Mouse (Mus musculus) heart, embryonic 14.5 days (tissue): ENCODE measurements around the gene Samd10. TPM values are rescaled to one million over a fixed set of nuclear protein-coding genes. Genes with fewer than 3 reads are reported as not detected.
A peak's percentile ranks its signal among the peaks of the same experiment; 100 is the strongest.

Experiments
- ATAC-seq: fragments of 200-750 bp; cut with Nextera tagmentation; 2 replicates; pipeline ENCODE4 v1.8.0; 2017; ENCODE audit warnings: low read depth, moderate TSS enrichment; ENCODE audit not compliant: insufficient number of reproducible peaks, insufficient read depth, low FRiP score
- H3K27ac ChIP-seq, 2 experiments: fragments of 200-500 bp in 1 of 2; fragments of 300-500 bp in 1 of 2; sonication (generic) in 1 of 2; replicated peaks in 1 of 2; 2 replicates each; pipeline ENCODE4 v1.5.1; 2012 to 2014; ENCODE audit warnings: low read depth in 2 of 2, low read length in 2 of 2, control low read depth in 1 of 2, mild to moderate bottlenecking in 1 of 2, mixed read lengths in 1 of 2; ENCODE audit not compliant: control insufficient read depth in 1 of 2, insufficient read depth in 1 of 2
- H3K27me3 ChIP-seq: fragments of 300-500 bp; sonication (generic); 2 replicates; pipeline ENCODE4 v1.6.1; 2014; ENCODE audit warnings: mild to moderate bottlenecking, low read length, control low read depth; ENCODE audit not compliant: control insufficient read depth, insufficient read depth
- H3K36me3 ChIP-seq: fragments of 300-500 bp; sonication (generic); 2 replicates; pipeline ENCODE4 v1.6.1; 2014; ENCODE audit warnings: mild to moderate bottlenecking, control low read depth, low read length, mixed read lengths; ENCODE audit not compliant: control insufficient read depth, insufficient read depth
- H3K4me1 ChIP-seq, 2 experiments: fragments of 200-500 bp in 1 of 2; fragments of 300-500 bp in 1 of 2; sonication (generic) in 1 of 2; 2 replicates each; pipeline ENCODE4 v1.6.1; 2012 to 2014; ENCODE audit warnings: low read length in 2 of 2, control low read depth in 1 of 2, mixed read lengths in 1 of 2; ENCODE audit not compliant: control insufficient read depth in 2 of 2, insufficient read depth in 2 of 2
- H3K4me2 ChIP-seq: fragments of 300-500 bp; sonication (generic); 2 replicates; pipeline ENCODE4 v1.6.1; 2014; ENCODE audit warnings: mild to moderate bottlenecking, low read length
- H3K4me3 ChIP-seq, 2 experiments: fragments of 200-500 bp in 1 of 2; fragments of 300-500 bp in 1 of 2; sonication (generic) in 1 of 2; 2 replicates each; pipeline ENCODE4 v1.5.1; 2012 to 2014; ENCODE audit warnings: low read length in 2 of 2, mild to moderate bottlenecking in 2 of 2, control low read depth in 1 of 2, low read depth in 1 of 2, moderate library complexity in 1 of 2; ENCODE audit not compliant: control insufficient read depth in 1 of 2, insufficient read depth in 1 of 2
- H3K9ac ChIP-seq: fragments of 300-500 bp; sonication (generic); 2 replicates; pipeline ENCODE4 v1.6.1; 2014; ENCODE audit warnings: mild to moderate bottlenecking, low read length
- H3K9me3 ChIP-seq: fragments of 300-500 bp; sonication (generic); 2 replicates; pipeline ENCODE4 v1.6.1; 2016; ENCODE audit warnings: low read length, control low read depth; ENCODE audit not compliant: control insufficient read depth
- WGBS: fragments of 180-500 bp; shearing (Covaris S2); extraction: QIAGEN DNeasy Blood & Tissue Kit; methylation state at CpG from one replicate; pipeline ENCODE4 v1.1.7; 2014; 5-methylcytosine and 5-hydroxymethylcytosine counted together
- polyA plus RNA-seq: library from polyadenylated mRNA; unstranded; fragments of >200 nt; fragmentation: Nextera tagmentation; extraction: Ambion mirVana; gene quantifications from 2 replicates; pipeline ENCODE4 v1.2.1, GENCODE M21; 2014

The Samd10 gene
- polyA plus RNA-seq = 13.3 and 14.0 TPM in 2 replicates

DNA sequence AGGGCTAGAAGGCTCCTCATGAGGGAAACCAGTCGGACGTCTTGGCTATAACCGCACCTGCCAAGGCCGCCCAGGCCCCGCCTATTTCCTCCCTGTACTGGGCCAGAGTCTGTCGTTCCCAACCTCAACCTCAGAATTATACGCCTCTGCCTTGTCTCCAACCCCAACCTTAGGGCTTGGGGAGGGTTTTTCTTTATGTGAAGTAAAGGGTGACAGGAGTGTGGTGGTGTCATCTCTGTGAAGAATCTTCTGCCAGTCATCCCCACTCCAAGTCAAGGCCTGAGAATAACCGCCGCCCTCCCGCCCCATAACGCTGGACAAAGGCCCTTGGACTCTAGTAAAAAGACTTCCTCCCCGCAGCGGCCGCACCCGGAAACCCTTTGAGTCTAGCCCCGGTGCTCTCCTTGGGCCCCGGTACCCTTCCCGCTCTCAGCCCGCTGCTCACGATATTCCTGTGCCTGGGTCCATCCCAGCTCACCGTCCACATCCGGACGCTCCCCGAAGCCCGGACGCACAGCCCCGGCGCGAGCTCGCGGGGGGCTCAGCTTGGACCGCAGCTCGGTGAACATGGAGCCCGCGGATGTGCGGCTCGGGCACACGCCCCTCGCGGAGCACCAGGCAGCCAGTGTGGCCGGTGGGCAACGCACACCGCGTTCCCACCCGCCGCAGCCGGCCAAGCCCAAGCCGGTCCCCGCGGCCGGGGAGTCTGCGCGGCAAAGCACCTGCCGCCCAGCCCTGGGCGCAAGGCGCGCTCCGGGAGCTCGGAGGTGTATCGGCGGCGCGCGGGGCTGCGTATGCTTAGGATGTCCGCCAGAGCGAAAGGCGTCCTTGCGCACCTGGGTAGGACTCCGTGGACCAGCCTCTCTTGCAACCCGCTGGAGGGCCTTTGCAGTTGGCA is at the start of gene Samd10:
Gene Samd10, minus strand, starts transcription at position 759 of the 898 bp plus-strand sequence.
- H3K9me3 ChIP-seq = no peaks in the 10 kb centered on the region
- H3K9ac ChIP-seq = peak within 1 kb of the TSS; percentile 84
- H3K4me3 ChIP-seq = peak within 1 kb of the TSS; percentile 81 to 84
- H3K4me1 ChIP-seq = peaks cover 4 to 17% of the 10 kb centered on the region in 2 experiments
- WGBS = 4% methylated on average over 71 of the region's 71 CpGs
- H3K36me3 ChIP-seq = no peaks in the 10 kb centered on the region
- H3K27me3 ChIP-seq = no peaks in the 10 kb centered on the region
- peak within 1 kb of the TSS in 1 of 2 experiments; percentile 35; a peak in 2 of 4 replicates for H3K27ac ChIP-seq
- H3K4me2 ChIP-seq = peak within 1 kb of the TSS; percentile 94
- ATAC-seq = peak; percentile 18; the same call in 1 of the 2 replicates

DNA sequence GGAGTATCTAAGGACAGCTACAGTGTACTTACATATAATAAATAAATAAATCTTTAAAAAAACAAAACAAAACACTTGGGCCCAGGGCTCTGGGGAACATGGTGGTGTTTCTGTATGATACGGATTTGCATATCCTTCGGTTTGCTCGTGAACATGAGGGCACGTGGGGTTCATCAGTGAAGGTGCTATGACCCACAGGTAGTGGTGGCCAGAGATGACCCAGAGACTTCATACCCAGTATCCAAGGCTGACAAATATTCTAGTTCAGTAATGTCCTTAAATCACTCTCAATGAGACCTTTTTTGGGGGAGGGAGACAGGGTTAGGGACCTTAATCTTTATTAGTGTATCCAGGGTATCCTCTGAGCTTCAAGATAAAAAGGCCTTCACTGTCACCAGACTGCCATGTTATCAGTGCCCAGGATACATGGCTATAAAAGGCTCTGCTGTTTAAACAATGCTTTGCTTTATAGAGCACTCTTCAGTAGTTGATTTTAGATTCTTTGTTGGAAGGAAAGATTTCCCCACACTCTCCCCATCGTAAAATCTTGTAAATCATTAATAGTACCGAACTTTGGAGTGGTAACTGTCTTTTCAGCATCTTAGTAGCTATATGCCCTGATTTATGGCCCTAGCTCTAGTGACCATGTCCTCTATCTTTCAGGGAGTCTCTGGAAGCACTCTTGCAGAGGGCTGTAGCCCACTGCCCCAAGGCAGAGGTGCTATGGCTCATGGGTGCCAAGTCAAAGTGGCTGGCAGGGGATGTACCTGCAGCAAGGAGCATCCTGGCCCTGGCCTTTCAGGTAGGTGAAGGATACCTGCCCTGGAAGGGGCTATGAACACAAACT is 47.8 kb upstream of the Samd10 start:
- Histone ChIP-seq H3K9me3 (no peaks in the 10 kb centered on the region), H3K4me1 (no peaks in the 10 kb centered on the region), H3K4me3 (no peak overlapping the region), H3K9ac (no peak overlapping the region), H3K27ac (no peak overlapping the region), H3K27me3 (no peaks in the 10 kb centered on the region), H3K36me3 (peaks cover 100% of the 10 kb centered on the region), H3K4me2 (no peak overlapping the region)
- 87% methylated on average over 6 of the region's 6 CpGs for WGBS
- no peak for ATAC-seq

DNA sequence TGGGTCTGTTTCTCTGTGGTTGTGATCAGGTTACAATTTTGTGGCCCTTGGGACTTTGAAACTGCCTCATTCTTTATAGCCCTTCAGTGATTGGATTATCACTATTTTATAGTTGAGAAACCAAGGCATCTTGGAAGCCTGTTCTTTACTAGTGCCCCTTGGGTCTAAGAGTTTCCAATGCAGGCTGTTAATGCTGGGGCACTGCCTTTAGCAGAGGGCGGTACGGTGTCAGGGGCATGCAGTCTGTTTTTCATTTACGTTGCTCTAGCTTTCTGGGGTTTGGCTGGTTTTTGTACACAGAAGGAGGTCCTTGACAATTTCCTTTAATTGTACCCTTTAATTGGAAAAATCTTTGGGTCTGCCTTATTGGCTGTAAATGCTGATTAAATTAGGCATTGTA is 46.7 kb upstream of the Samd10 start:
- 95% methylated on average over 3 of the region's 3 CpGs for WGBS
- no peak overlapping the region for H3K27ac ChIP-seq
- H3K27me3 ChIP-seq = no peaks in the 10 kb centered on the region
- H3K9me3 ChIP-seq = no peaks in the 10 kb centered on the region
- no peak overlapping the region for H3K4me3 ChIP-seq
- H3K4me2 ChIP-seq = no peak overlapping the region
- H3K4me1 ChIP-seq = no peaks in the 10 kb centered on the region
- no peak overlapping the region for H3K9ac ChIP-seq
- ATAC-seq = no peak
- H3K36me3 ChIP-seq = peaks cover 100% of the 10 kb centered on the region

DNA sequence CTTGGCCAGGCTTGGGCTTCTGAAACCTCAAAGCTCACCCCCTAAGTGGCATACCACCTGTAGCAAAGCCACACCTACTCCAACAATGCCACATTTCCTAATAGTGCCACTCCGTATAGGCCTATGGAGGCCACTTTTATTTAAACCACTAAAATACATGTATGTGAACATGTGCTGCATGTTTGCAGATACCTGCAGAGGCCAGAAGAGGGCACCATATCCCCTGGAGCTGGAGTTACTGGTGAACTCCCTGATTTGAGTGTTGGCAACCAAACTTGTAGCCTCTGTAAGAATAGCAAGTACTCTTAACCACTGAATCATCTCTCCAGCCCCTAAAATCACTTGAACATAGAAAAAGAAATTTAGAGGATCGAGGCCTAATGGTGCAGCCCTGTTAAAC is 45.3 kb upstream of the Samd10 start:
- H3K27me3 ChIP-seq = no peaks in the 10 kb centered on the region
- H3K4me1 ChIP-seq = no peaks in the 10 kb centered on the region
- no peak overlapping the region for H3K27ac ChIP-seq
- no peak overlapping the region for H3K4me2 ChIP-seq
- no peaks in the 10 kb centered on the region for H3K9me3 ChIP-seq
- no peak overlapping the region for H3K9ac ChIP-seq
- 92% methylated on average over 2 of the region's 2 CpGs for WGBS
- H3K4me3 ChIP-seq = no peak overlapping the region
- peaks cover 100% of the 10 kb centered on the region for H3K36me3 ChIP-seq
- ATAC-seq = no peak

DNA sequence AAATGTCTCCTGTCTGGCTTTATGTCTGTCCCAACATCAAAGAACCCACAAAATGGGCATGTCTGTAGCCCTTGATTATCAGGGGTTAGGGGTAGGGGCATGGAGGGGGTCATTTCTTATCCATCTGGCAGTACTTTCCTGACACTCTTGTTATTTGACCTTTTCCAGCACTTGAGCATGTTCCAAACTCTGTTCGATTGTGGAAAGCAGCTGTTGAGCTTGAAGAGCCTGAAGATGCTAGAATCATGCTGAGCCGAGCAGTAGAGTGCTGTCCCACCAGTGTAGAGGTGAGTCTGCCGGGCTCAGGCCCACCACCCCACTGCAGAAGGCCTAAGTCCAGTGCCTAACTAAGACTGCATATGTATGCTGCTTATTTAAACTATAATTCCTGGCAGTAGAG is 36.9 kb upstream of the Samd10 start:
- WGBS = 90% methylated on average over 3 of the region's 3 CpGs
- H3K27ac ChIP-seq = no peak overlapping the region
- H3K36me3 ChIP-seq = peaks cover 90% of the 10 kb centered on the region
- ATAC-seq = no peak
- no peak overlapping the region for H3K9ac ChIP-seq
- H3K9me3 ChIP-seq = no peaks in the 10 kb centered on the region
- no peaks in the 10 kb centered on the region for H3K4me1 ChIP-seq
- no peak overlapping the region for H3K4me3 ChIP-seq
- no peaks in the 10 kb centered on the region for H3K27me3 ChIP-seq
- H3K4me2 ChIP-seq = no peak overlapping the region

DNA sequence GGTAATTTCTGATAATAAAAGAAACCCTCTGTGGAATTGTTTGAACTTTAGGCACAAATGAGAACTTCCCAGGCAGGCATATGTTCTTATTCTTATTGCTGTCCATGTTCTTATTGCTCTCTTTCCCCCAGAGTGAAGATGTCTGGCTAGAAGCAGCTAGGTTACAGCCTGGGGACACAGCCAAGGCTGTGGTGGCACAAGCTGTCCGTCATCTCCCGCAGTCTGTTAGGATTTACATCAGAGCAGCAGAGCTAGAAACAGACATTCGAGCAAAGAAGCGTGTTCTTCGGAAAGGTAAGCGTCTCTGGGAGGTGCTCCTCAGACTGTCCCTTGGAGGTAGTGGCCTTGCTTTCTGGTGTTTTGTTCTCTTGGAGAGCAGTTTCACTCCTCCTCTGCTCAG is 33.6 kb upstream of the Samd10 start:
- Histone ChIP-seq H3K4me1 (no peaks in the 10 kb centered on the region), H3K4me2 (no peak overlapping the region), H3K4me3 (no peak overlapping the region), H3K36me3 (peaks cover 81% of the 10 kb centered on the region), H3K9ac (no peak overlapping the region), H3K27me3 (no peaks in the 10 kb centered on the region), H3K27ac (no peak overlapping the region), H3K9me3 (no peaks in the 10 kb centered on the region)
- WGBS = 94% methylated on average over 6 of the region's 6 CpGs
- no peak for ATAC-seq

DNA sequence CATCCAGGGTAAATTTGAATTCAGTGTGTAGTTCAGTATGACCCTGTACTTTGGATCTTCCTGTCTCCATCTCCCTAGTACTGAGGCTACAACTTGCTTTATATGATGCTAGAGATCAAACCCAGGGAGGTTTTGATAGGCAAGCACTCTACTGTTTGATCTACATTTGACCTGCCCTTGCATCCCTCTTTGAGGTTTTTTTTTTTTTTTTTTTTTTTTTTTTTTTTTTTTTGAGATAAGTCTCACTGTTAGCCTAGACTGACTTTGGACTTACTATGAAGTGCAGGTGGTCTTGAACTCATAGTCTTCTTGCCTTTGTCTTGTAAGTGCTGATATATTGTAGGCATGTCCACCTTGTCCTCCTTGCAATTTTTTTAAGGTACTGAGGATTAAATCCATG is 29.5 kb upstream of the Samd10 start:
- H3K27me3 ChIP-seq = no peaks in the 10 kb centered on the region
- no peak overlapping the region for H3K4me2 ChIP-seq
- no peak overlapping the region for H3K9ac ChIP-seq
- no peaks in the 10 kb centered on the region for H3K4me1 ChIP-seq
- peaks cover 75% of the 10 kb centered on the region for H3K36me3 ChIP-seq
- H3K4me3 ChIP-seq = no peak overlapping the region
- H3K9me3 ChIP-seq = no peaks in the 10 kb centered on the region
- no peak overlapping the region for H3K27ac ChIP-seq
- ATAC-seq = no peak
